Mouse (Mus musculus) small intestine, adult 2 months (tissue): Measurements from ENCODE around the gene Kremen1.

Source experiments
- CTCF ChIP-seq: fragments of 200-500 bp; IDR thresholded peaks from 2 replicates; pipeline ENCODE4 v1.5.1; 2012; ENCODE audit warnings: low read depth, mild to moderate bottlenecking, control low read depth, inconsistent platforms, low read length, moderate library complexity, mixed read lengths; ENCODE audit not compliant: insufficient replicate concordance, insufficient read length; ENCODE audit errors: extremely low read depth
- POLR2A ChIP-seq: fragments of 200-500 bp; IDR thresholded peaks from 2 replicates; pipeline ENCODE4 v1.6.1; 2012; ENCODE audit warnings: low read depth, mild to moderate bottlenecking, control low read depth, inconsistent platforms, low read length, moderate library complexity

DNA sequence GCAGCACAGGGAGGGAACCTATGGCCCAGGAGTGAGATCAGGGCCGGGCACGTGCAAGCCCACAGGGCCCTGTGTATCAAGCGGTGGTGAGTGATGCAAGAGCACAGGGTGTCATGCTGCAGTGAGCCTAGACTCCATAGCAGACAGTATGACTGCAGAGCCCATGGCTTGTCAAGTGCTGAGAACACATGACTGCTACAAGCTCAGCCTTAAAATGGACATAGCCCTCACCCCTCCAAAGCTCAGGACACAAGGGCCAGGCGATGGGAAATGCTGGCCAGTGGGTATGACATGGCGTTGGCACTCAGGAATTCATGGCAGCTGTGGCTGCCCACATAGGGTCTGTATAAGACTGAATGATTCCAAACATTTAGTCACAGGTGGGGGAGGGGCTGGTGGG lies 64.3 kb downstream of the Kremen1 start:
- TF ChIP-seq POLR2A (no peak), CTCF (no peak)
